Mouse (Mus musculus): ENCODE data around the gene Rheb. TPM values are rescaled to one million over a fixed set of nuclear protein-coding genes. Genes with fewer than 3 reads are reported as not detected.

Rheb gene
- total and polyA plus RNA-seq, 2 experiments from 2014 or later: 117 to 335 TPM

DNA sequence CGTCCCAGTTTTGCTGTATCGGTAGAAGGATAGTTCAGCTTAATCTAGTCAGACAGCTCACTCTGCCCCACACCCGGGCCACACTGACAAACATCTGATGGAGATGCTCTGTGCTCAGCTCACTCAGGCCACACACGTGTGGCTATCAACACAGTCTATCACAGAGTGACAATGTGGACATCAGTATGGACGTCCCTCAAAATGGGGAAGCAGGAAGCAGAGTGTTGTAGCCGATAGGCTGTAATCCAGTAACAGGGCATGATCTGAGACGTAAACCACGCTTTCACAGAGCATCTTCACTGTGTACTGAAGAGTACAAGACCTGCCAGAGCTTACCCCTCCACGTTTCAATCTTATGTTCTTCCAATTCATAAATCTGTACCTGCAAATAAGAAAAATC is 34.2 kb upstream of the Rheb start:
- H3K4me1 ChIP-seq (ENCODE audit: insufficient read depth): no peaks in the 10 kb centered on the region
- DNase-seq (no peak), ATAC-seq (no peak)
- peaks cover 44% of the 10 kb centered on the region for H3K36me3 ChIP-seq (ENCODE audit: insufficient read depth)
- no peak for TF ChIP-seq CTCF (IDR thresholded peaks at IDR 0.05; ENCODE audit: low read depth)
- no peak overlapping the region for H3K4me2 ChIP-seq (ENCODE audit: low read depth)
- 93% methylated on average over 9 of the region's 9 CpGs for WGBS
- no peaks in the 10 kb centered on the region for H3K27me3 ChIP-seq (ENCODE audit: insufficient read depth, low read length)
- no peak overlapping the region for H3K27ac ChIP-seq (ENCODE audit: low read depth, low read length)
- H3K9ac ChIP-seq: no peak overlapping the region
- no peak overlapping the region for H3K4me3 ChIP-seq (ENCODE audit: low read depth, low read length)
- H3K9me3 ChIP-seq (ENCODE audit: low read length): no peaks in the 10 kb centered on the region

- 64% methylated on average over 4 of the region's 4 CpGs for WGBS
- Histone ChIP-seq H3K9ac (no peak overlapping the region), H3K4me2 (ENCODE audit: low read depth) (no peak overlapping the region), H3K36me3 (ENCODE audit: insufficient read depth) (peaks cover 43% of the 10 kb centered on the region), H3K4me3 (ENCODE audit: low read depth, low read length) (no peak overlapping the region), H3K9me3 (ENCODE audit: low read length) (no peaks in the 10 kb centered on the region), H3K4me1 (ENCODE audit: insufficient read depth) (no peaks in the 10 kb centered on the region), H3K27ac (ENCODE audit: low read depth, low read length) (no peak overlapping the region), H3K27me3 (ENCODE audit: insufficient read depth, low read length) (no peaks in the 10 kb centered on the region)
- TF ChIP-seq CTCF (IDR thresholded peaks at IDR 0.05; ENCODE audit: low read depth): no peak
- peak; percentile 32 for DNase-seq
- ATAC-seq: peak; percentile 76
Observed at GRCm38 (mm10) chr5:24874111-24874510, 31.7 kb upstream of the Rheb start.

DNA sequence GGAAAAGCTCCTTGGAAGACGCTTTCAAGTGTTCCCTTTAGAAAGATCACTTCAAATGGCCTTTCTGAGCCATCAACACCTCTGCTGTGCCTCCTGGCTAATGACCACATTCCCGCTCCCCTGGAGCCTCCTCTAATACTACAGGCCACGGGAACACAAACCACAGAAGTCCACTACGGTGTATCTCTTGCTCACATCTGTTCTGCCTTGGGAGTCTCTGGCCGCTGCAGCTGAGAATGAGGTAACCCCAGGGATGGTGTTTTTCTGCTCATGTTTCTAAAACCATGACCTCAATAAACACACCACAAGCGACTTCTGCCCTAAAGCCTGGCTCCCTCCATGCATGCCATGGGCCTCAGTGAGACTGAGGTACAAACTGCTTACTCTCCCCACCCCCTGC is 30.8 kb upstream of the Rheb start:
- no peak overlapping the region for H3K4me3 ChIP-seq (ENCODE audit: low read depth, low read length)
- H3K4me1 ChIP-seq (ENCODE audit: insufficient read depth): no peaks in the 10 kb centered on the region
- H3K36me3 ChIP-seq (ENCODE audit: insufficient read depth): peaks cover 46% of the 10 kb centered on the region
- no peak for DNase-seq
- no peaks in the 10 kb centered on the region for H3K27me3 ChIP-seq (ENCODE audit: insufficient read depth, low read length)
- no peak overlapping the region for H3K27ac ChIP-seq (ENCODE audit: low read depth, low read length)
- H3K9ac ChIP-seq: no peak overlapping the region
- WGBS: 83% methylated on average over 6 of the region's 6 CpGs
- no peaks in the 10 kb centered on the region for H3K9me3 ChIP-seq (ENCODE audit: low read length)
- TF ChIP-seq CTCF (IDR thresholded peaks at IDR 0.05; ENCODE audit: low read depth): no peak
- ATAC-seq: no peak
- no peak overlapping the region for H3K4me2 ChIP-seq (ENCODE audit: low read depth)

DNA sequence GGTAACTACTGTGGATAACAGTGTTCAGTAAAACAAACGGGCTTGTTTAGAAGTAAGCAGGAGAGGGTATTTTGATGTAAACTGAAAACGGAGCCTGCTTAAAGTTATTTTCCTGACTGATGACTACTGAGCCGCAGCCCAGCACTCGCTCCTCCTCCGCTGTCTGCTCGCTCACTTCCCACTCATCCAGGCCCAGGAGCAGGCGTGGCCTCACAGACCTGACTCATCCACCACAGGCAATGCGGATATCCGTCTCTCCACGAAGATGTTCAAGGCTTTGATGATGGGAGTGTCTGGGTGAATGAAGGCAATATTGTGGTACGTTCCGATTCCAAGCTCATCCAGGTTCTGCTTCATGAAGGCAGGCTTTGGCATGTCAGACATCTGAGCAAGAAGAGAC is 28.9 kb upstream of the Rheb start:
- H3K9me3 ChIP-seq (ENCODE audit: low read length): no peaks in the 10 kb centered on the region
- H3K4me3 ChIP-seq (ENCODE audit: low read depth, low read length): no peak overlapping the region
- no peaks in the 10 kb centered on the region for H3K4me1 ChIP-seq (ENCODE audit: insufficient read depth)
- no peaks in the 10 kb centered on the region for H3K27me3 ChIP-seq (ENCODE audit: insufficient read depth, low read length)
- WGBS: 96% methylated on average over 12 of the region's 12 CpGs
- H3K27ac ChIP-seq (ENCODE audit: low read depth, low read length): no peak overlapping the region
- peaks cover 56% of the 10 kb centered on the region for H3K36me3 ChIP-seq (ENCODE audit: insufficient read depth)
- H3K4me2 ChIP-seq (ENCODE audit: low read depth): no peak overlapping the region
- H3K9ac ChIP-seq: no peak overlapping the region
- no peak for TF ChIP-seq CTCF (IDR thresholded peaks at IDR 0.05; ENCODE audit: low read depth)
- no peak for ATAC-seq
- DNase-seq: no peak

GRCm38 (mm10) chr5:24869796-24870289 is 27.4 kb upstream of the Rheb start:
- no peaks in the 10 kb centered on the region for H3K9me3 ChIP-seq (ENCODE audit: low read length)
- no peak for TF ChIP-seq CTCF (IDR thresholded peaks at IDR 0.05; ENCODE audit: low read depth)
- H3K27me3 ChIP-seq (ENCODE audit: insufficient read depth, low read length): no peaks in the 10 kb centered on the region
- peak; percentile 22 for DNase-seq
- peaks cover 45% of the 10 kb centered on the region for H3K36me3 ChIP-seq (ENCODE audit: insufficient read depth)
- no peak overlapping the region for H3K27ac ChIP-seq (ENCODE audit: low read depth, low read length)
- peak; percentile 64 for ATAC-seq
- H3K4me2 ChIP-seq (ENCODE audit: low read depth): no peak overlapping the region
- no peak overlapping the region for H3K4me3 ChIP-seq (ENCODE audit: low read depth, low read length)
- WGBS: 71% methylated on average over 11 of the region's 11 CpGs
- no peaks in the 10 kb centered on the region for H3K4me1 ChIP-seq (ENCODE audit: insufficient read depth)
- no peak overlapping the region for H3K9ac ChIP-seq

DNA sequence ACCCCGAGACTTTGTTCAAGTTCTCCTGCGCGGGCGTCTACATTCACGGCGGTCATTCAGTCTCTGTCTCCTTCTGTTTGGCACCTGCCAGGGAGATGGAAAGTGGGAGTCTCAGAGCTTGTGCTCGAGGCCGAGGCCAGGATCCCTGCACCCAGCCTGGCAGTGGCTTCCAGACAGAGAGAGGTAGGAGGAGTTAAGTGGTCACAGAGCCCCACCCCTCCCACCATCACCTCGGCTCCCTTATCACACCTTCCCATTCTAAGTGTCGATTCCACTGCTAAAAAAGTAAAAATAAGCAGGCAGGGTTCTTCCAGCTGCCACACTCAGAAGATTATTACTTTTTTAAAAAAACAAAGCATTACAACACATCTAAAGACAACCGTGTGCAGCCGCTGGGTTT is 21.4 kb upstream of the Rheb start:
- Histone ChIP-seq H3K4me1 (ENCODE audit: insufficient read depth) (peaks cover 5% of the 10 kb centered on the region), H3K27me3 (ENCODE audit: insufficient read depth, low read length) (no peaks in the 10 kb centered on the region), H3K4me2 (ENCODE audit: low read depth) (no peak overlapping the region), H3K9ac (no peak overlapping the region), H3K4me3 (ENCODE audit: low read depth, low read length) (no peak overlapping the region), H3K36me3 (ENCODE audit: insufficient read depth) (peaks cover 46% of the 10 kb centered on the region), H3K9me3 (ENCODE audit: low read length) (no peaks in the 10 kb centered on the region), H3K27ac (ENCODE audit: low read depth, low read length) (no peak overlapping the region)
- WGBS: 88% methylated on average over 12 of the region's 12 CpGs
- no peak for TF ChIP-seq CTCF (IDR thresholded peaks at IDR 0.05; ENCODE audit: low read depth)
- ATAC-seq (no peak), DNase-seq (no peak)

- WGBS: 76% methylated on average over 9 of the region's 9 CpGs
- peaks cover 5% of the 10 kb centered on the region for H3K4me1 ChIP-seq (ENCODE audit: insufficient read depth)
- DNase-seq (no peak), ATAC-seq (0 out of 2 replicates have a peak, but pooled peaks have one; percentile 0)
- H3K27ac ChIP-seq (ENCODE audit: low read depth, low read length): no peak overlapping the region
- peaks cover 28% of the 10 kb centered on the region for H3K36me3 ChIP-seq (ENCODE audit: insufficient read depth)
- no peak overlapping the region for H3K4me2 ChIP-seq (ENCODE audit: low read depth)
- no peaks in the 10 kb centered on the region for H3K9me3 ChIP-seq (ENCODE audit: low read length)
- H3K9ac ChIP-seq: no peak overlapping the region
- no peak overlapping the region for H3K4me3 ChIP-seq (ENCODE audit: low read depth, low read length)
- H3K27me3 ChIP-seq (ENCODE audit: insufficient read depth, low read length): no peaks in the 10 kb centered on the region
- no peak for TF ChIP-seq CTCF (IDR thresholded peaks at IDR 0.05; ENCODE audit: low read depth)
Observed at GRCm38 (mm10) chr5:24861449-24861930, 19.1 kb upstream of the Rheb start.

Data from forebrain, postnatal 0 days (tissue).